Mouse (Mus musculus): ENCODE measurements around the gene Krcc1. TPM values are rescaled to one million over a fixed set of nuclear protein-coding genes. Genes with fewer than 3 reads are reported as not detected.

Krcc1 gene
- polyA plus RNA-seq, 1 experiment from 2014 or later, result 72.3 TPM

GRCm38 (mm10) chr6:71293509-71293908 lies 22.0 kb downstream of the Krcc1 start:
- Histone ChIP-seq H3K9me3 (ENCODE audit: low read length) (no peaks in the 10 kb centered on the region), H3K4me3 (ENCODE audit: low read depth, low read length) (no peak overlapping the region), H3K9ac (replicated peaks; ENCODE audit: low read depth) (no peak overlapping the region), H3K4me1 (ENCODE audit: insufficient read depth, low read depth, low read length) (no peaks in the 10 kb centered on the region), H3K27me3 (replicated peaks; ENCODE audit: insufficient read depth, low read length) (no peaks in the 10 kb centered on the region), H3K4me2 (replicated peaks; ENCODE audit: low read depth, low read length) (no peak overlapping the region), H3K36me3 (ENCODE audit: insufficient read depth, low read length) (no peaks in the 10 kb centered on the region), H3K27ac (ENCODE audit: low read length) (no peak overlapping the region)
- DNase-seq (ENCODE audit: low spot score), result no peak
- no peak for TF ChIP-seq EP300 (IDR thresholded peaks at IDR 0.05)
- TF ChIP-seq CTCF (IDR thresholded peaks at IDR 0.05), result no peak
- WGBS, result 80% methylated on average over 14 of the region's 14 CpGs
- ATAC-seq, result no peak

- TF ChIP-seq EP300 (IDR thresholded peaks at IDR 0.05) (no peak), CTCF (IDR thresholded peaks at IDR 0.05) (no peak)
- Histone ChIP-seq H3K27me3 (replicated peaks; ENCODE audit: insufficient read depth, low read length) (no peaks in the 10 kb centered on the region), H3K27ac (ENCODE audit: low read length) (no peak overlapping the region), H3K36me3 (ENCODE audit: insufficient read depth, low read length) (no peaks in the 10 kb centered on the region), H3K9me3 (ENCODE audit: low read length) (no peaks in the 10 kb centered on the region), H3K4me2 (replicated peaks; ENCODE audit: low read depth, low read length) (no peak overlapping the region), H3K9ac (replicated peaks; ENCODE audit: low read depth) (no peak overlapping the region), H3K4me3 (ENCODE audit: low read depth, low read length) (no peak overlapping the region), H3K4me1 (ENCODE audit: insufficient read depth, low read depth, low read length) (no peaks in the 10 kb centered on the region)
- no peak for ATAC-seq
- DNase-seq (ENCODE audit: low spot score), result no peak
- 63% methylated on average over 6 of the region's 6 CpGs for WGBS
These were observed 23.8 kb downstream of the Krcc1 start for GRCm38 (mm10) chr6:71295303-71295702.

GRCm38 (mm10) chr6:71298051-71298450 lies 26.6 kb downstream of the Krcc1 start:
- Histone ChIP-seq H3K36me3 (ENCODE audit: insufficient read depth, low read length) (no peaks in the 10 kb centered on the region), H3K4me1 (ENCODE audit: insufficient read depth, low read depth, low read length) (no peaks in the 10 kb centered on the region), H3K9me3 (ENCODE audit: low read length) (no peaks in the 10 kb centered on the region), H3K4me3 (ENCODE audit: low read depth, low read length) (no peak overlapping the region), H3K4me2 (replicated peaks; ENCODE audit: low read depth, low read length) (no peak overlapping the region), H3K27ac (ENCODE audit: low read length) (no peak overlapping the region), H3K9ac (replicated peaks; ENCODE audit: low read depth) (no peak overlapping the region), H3K27me3 (replicated peaks; ENCODE audit: insufficient read depth, low read length) (no peaks in the 10 kb centered on the region)
- WGBS, result 68% methylated on average over 2 of the region's 2 CpGs
- no peak for DNase-seq (ENCODE audit: low spot score)
- TF ChIP-seq EP300 (IDR thresholded peaks at IDR 0.05) (no peak), CTCF (IDR thresholded peaks at IDR 0.05) (no peak)
- ATAC-seq, result no peak

- no peak overlapping the region for H3K4me2 ChIP-seq (replicated peaks; ENCODE audit: low read depth, low read length)
- ATAC-seq (no peak), DNase-seq (ENCODE audit: low spot score) (no peak)
- no peak overlapping the region for H3K4me3 ChIP-seq (ENCODE audit: low read depth, low read length)
- no peaks in the 10 kb centered on the region for H3K27me3 ChIP-seq (replicated peaks; ENCODE audit: insufficient read depth, low read length)
- H3K9ac ChIP-seq (replicated peaks; ENCODE audit: low read depth), result no peak overlapping the region
- no peak for TF ChIP-seq EP300 (IDR thresholded peaks at IDR 0.05)
- peak; percentile 65 for TF ChIP-seq CTCF (IDR thresholded peaks at IDR 0.05)
- 38% methylated on average over 3 of the region's 3 CpGs for WGBS
- no peak overlapping the region for H3K27ac ChIP-seq (ENCODE audit: low read length)
- no peaks in the 10 kb centered on the region for H3K4me1 ChIP-seq (ENCODE audit: insufficient read depth, low read depth, low read length)
- no peaks in the 10 kb centered on the region for H3K9me3 ChIP-seq (ENCODE audit: low read length)
- no peaks in the 10 kb centered on the region for H3K36me3 ChIP-seq (ENCODE audit: insufficient read depth, low read length)
These were observed 27.3 kb downstream of the Krcc1 start for GRCm38 (mm10) chr6:71298751-71299150.

GRCm38 (mm10) chr6:71302097-71302731 lies 30.7 kb downstream of the Krcc1 start:
- Histone ChIP-seq H3K9me3 (ENCODE audit: low read length) (no peaks in the 10 kb centered on the region), H3K9ac (replicated peaks; ENCODE audit: low read depth) (no peak overlapping the region), H3K27me3 (replicated peaks; ENCODE audit: insufficient read depth, low read length) (no peaks in the 10 kb centered on the region), H3K4me1 (ENCODE audit: insufficient read depth, low read depth, low read length) (no peaks in the 10 kb centered on the region), H3K4me3 (ENCODE audit: low read depth, low read length) (no peak overlapping the region), H3K27ac (ENCODE audit: low read length) (no peak overlapping the region), H3K4me2 (replicated peaks; ENCODE audit: low read depth, low read length) (no peak overlapping the region), H3K36me3 (ENCODE audit: insufficient read depth, low read length) (no peaks in the 10 kb centered on the region)
- ATAC-seq (no peak), DNase-seq (ENCODE audit: low spot score) (no peak)
- WGBS, result 48% methylated on average over 6 of the region's 6 CpGs
- no peak for TF ChIP-seq EP300 (IDR thresholded peaks at IDR 0.05)
- peak; percentile 35 for TF ChIP-seq CTCF (IDR thresholded peaks at IDR 0.05)

- Histone ChIP-seq H3K4me3 (ENCODE audit: low read depth, low read length) (no peak overlapping the region), H3K4me2 (replicated peaks; ENCODE audit: low read depth, low read length) (no peak overlapping the region), H3K9me3 (ENCODE audit: low read length) (no peaks in the 10 kb centered on the region), H3K9ac (replicated peaks; ENCODE audit: low read depth) (no peak overlapping the region), H3K27ac (ENCODE audit: low read length) (no peak overlapping the region), H3K27me3 (replicated peaks; ENCODE audit: insufficient read depth, low read length) (no peaks in the 10 kb centered on the region), H3K36me3 (ENCODE audit: insufficient read depth, low read length) (no peaks in the 10 kb centered on the region), H3K4me1 (ENCODE audit: insufficient read depth, low read depth, low read length) (no peaks in the 10 kb centered on the region)
- WGBS, result 86% methylated on average over 8 of the region's 8 CpGs
- ATAC-seq (no peak), DNase-seq (ENCODE audit: low spot score) (no peak)
- TF ChIP-seq CTCF (IDR thresholded peaks at IDR 0.05) (no peak), EP300 (IDR thresholded peaks at IDR 0.05) (no peak)
These were observed 36.0 kb downstream of the Krcc1 start for GRCm38 (mm10) chr6:71307486-71307885.

All from lung, postnatal 0 days (tissue).